Mouse (Mus musculus) lung, postnatal 14 days (tissue): ENCODE results near the gene Gm9913.

Source experiments
- DNase-seq: peaks from one replicate; pipeline ENCODE4 v3.0.0; 2021

Gm9913 gene

DNA sequence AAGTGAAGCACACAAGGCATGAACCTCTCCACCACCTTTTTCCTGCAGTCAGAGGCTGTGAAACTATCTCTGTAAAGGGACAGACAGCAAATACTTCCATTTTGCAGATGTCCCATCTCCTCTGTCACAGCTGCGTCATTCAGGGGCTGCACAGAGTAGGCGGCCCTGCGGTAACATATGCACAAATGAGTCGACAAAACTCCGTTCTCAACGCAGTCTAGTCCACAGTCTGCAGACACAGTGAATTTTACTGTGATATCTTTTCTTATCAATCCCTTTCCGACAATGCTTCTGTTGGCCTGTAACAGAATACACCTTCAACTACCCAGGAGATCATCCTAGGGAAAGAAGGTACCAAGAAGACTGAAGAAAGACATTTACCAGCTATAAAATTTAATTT is 6.7 kb upstream of the Gm9913 start:
- DNase-seq, result no peak

GRCm38 (mm10) chr2:125501526-125501925 is 3.4 kb upstream of the Gm9913 start:
- DNase-seq, result no peak

DNA sequence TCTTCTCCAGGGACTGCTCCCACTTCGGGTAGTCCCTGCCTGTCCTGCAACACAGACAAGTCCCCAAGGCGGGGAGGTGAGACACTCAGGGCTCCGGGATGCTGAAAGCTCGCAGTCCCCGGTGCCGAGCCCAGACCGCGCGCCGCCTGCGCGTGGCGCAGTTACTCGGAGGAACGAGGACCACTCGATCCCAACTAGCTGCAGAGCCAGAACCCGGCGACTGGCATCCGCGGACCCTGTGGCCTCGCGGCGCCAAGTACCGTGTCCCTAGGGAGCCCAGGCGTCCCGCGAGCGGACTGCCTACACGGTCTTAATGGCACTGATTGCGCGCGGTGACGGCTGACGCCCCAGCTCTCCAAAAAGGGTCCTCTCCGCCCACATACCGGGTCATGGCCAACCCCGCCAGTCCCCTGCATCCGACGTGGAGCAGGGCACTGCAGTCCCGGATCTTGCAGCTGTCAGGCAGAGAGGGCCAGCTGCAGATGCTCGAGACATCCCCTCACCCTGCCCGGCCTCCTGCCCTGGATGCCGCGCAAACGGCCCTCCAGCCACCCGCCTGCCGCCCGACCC is 942 bp downstream of the Gm9913 start:
- DNase-seq, result peak; percentile 66

DNA sequence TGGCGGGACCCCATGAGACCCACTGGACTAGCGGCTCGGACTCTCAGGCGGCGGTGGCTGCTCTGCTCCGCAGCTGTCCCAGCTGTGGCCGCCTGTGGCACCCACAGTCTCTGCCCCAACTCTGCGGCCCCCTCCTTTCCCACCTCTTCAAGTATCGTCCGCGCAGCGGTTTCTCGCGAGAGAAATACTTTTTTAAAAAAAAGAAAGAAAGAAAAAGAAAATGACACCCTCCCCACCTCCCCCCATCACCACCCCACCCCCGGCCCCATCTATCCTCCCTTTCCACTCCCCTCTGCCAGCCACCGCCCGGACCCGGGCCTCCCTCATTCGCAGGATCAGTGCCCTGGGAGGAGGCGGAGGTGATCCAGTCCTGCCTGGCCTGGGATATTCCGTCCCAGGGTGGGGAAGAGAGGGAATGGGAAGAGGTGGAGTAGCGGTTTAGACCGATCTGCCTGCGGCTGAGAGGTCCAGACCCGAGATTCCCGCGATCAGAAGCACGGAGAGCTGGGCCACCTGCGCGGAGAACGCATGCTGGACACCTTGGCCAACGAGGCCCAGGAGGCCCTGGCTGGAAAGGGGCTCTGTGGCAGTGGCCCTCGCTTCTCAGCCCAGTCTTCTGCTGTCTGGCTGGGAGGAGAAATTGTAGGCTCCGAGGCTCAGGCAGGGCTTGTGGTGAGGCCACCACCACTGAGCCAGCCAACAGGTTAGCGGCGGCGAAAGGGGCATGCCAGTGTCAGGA is 1.6 kb downstream of the Gm9913 start:
- DNase-seq, result peak; percentile 74

GRCm38 (mm10) chr2:125507893-125508292 is 3.0 kb downstream of the Gm9913 start, which contains the start of gene Fbn1:
Gene Fbn1 (minus strand): TSS chr2:125507993.
- no peak for DNase-seq

GRCm38 (mm10) chr2:125508381-125508780 is 3.5 kb downstream of the Gm9913 start:
- DNase-seq, result no peak

DNA sequence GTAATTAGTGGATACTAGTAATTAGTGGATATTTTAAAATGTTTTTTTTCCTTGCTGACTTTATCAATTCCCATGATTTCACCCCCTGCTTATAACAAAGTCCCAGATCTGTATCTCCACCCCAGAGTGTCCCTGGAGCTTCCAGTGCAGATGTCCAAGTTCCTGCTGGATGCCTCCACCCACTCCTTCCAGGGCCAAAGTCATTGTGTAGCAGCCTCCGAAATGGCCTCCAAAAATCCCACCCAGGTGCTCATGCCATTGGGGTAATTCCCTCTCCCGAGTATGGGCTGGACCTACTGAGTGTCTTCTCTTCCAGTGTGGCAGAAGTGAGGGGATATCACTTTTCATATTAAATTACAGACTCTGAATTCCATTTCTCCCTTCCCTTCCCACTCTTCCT is 5.9 kb downstream of the Gm9913 start:
- no peak for DNase-seq

GRCm38 (mm10) chr2:125511898-125512297 is 7.0 kb downstream of the Gm9913 start:
- DNase-seq, result no peak

- no peak for DNase-seq
These were observed 7.7 kb downstream of the Gm9913 start for GRCm38 (mm10) chr2:125512544-125512943.

- no peak for DNase-seq
These were observed 9.5 kb downstream of the Gm9913 start for GRCm38 (mm10) chr2:125514391-125514790.

GRCm38 (mm10) chr2:125515291-125516057 is 10.6 kb downstream of the Gm9913 start:
- DNase-seq, result no peak

- DNase-seq, result peak; percentile 57
These were observed 11.7 kb downstream of the Gm9913 start for GRCm38 (mm10) chr2:125516594-125516993.

DNA sequence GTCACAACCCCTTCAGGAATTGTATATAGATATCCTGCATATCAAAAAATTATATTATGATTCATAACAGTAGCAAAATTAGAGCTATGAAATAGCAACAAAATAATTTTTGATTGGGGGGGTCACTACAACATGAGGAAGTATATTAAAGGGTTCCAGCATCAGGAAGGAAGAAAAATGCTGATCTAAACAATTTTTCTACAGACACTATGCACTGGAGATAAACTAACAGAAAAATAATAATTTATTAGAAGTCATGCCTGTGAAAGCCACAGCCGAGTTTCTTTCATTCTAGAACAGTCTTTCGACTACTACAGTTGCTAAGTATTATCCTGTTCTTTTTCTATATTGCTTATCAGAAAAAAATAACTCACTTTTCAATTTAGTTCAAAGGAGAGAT is 20.6 kb downstream of the Gm9913 start:
- DNase-seq, result no peak

DNA sequence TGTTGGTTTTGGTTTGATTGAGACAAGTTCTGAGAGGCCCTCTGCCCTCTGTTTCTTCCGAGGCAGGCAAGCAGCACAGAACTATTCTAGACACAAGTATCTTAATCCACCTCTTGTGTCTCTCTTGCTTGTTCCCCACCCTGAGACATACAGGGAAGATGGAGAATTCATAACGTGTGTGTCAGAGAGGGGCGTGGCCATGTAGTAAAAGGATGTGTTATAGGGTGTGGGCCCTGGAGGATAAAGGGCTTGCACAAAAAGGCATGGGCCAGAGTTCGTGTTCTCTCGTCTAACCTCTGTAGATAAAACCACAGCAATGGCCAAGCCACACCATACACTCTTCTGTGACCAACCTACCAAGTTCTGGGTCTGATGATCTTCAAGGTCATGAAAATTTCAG is 21.7 kb downstream of the Gm9913 start:
- no peak for DNase-seq

GRCm38 (mm10) chr2:125530665-125531064 is 25.8 kb downstream of the Gm9913 start:
- peak; percentile 28 for DNase-seq

DNA sequence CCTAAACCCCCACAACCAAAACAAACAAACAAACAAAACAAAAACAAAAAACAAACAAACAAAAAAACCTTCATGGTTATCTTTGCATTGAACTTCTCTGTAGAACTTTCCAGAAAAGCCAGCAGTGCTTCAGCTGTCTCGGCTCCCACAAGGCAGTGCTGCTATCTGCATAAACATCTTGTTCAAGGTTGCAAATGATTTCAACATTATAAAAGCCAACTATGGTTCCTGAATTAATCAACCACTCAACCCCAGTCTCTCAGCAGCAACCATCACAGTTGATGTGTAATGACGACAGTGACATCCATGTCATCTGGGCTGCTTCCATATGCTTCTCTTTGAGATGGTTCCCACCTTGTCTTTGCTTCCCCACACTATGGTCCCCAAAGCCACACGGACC is 34.8 kb downstream of the Gm9913 start:
- DNase-seq, result no peak

GRCm38 (mm10) chr2:125540579-125540978 is 35.7 kb downstream of the Gm9913 start:
- DNase-seq, result no peak

DNA sequence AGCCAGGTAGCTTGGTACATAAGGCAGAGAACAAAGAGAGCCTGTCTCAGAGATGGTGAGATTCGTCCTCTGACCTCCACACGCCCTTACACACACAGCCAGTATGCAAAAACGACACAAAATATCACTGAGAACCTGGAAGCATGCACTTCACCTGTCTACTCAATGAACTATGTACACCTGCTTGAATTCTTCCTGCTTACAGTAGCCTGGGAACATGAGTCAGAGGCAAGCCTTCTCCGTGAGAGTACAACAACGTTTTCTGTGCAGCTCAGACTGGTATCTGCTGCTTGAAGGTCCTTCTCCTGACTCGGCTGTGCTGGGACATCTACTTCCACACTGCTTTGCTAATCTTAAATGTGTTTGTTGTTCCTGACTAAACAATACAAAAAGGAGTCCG is 36.6 kb downstream of the Gm9913 start:
- no peak for DNase-seq

GRCm38 (mm10) chr2:125543646-125544045 is 38.8 kb downstream of the Gm9913 start:
- DNase-seq, result no peak

DNA sequence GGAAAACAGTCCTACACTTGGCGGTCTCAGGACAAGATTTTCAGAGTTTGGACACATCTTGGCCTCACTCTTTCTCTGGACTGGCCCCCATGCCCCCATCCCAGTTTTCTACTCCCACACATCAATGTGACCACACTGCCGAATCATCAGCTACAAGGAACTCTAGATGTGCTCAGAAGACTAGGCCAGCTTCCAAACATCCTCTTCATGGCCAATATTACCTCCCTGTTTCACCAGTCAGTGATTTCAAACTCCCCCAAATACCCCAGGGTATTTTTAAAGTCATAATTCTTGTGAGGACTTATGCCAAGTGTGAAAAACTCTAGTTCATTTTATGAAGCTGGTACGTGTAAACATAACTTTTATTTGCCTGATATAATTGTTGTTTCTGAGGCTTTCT is 40.1 kb downstream of the Gm9913 start:
- DNase-seq, result no peak

DNA sequence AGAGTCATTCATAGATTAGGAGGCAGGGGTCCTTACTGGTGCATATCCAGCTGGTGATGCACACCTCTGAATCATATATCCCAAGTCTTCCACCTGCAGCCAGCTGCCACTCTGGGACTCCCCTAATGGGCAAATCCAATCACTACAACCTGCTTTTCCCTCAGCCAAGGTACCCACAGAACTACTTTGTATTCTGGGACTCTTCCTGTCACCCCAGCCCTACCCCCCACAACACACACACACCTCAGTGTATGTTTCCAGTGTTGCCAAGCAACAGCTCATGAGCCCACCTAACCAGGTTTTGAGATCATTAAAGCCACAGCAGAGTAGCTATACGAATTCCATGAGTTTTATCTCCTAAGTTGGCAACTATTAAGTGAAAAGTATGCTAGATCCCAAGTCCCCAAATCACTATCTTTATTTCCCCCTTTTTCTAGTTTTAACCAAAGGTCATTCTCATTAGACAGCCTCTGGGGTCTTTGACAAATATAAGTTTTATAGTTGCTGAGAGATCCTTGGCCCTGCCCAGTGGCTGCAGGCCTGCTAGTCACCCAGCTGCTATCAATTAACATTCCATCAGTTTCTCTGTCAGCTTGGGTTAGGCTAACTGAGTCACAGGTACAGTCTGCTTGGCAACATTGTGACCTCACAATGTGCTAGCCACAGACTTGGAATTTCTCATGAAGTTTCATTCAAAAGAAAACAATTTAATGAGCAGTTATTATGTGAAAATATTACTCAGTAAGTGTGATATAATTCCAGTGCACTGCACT is 44.1 kb downstream of the Gm9913 start:
- no peak for DNase-seq

DNA sequence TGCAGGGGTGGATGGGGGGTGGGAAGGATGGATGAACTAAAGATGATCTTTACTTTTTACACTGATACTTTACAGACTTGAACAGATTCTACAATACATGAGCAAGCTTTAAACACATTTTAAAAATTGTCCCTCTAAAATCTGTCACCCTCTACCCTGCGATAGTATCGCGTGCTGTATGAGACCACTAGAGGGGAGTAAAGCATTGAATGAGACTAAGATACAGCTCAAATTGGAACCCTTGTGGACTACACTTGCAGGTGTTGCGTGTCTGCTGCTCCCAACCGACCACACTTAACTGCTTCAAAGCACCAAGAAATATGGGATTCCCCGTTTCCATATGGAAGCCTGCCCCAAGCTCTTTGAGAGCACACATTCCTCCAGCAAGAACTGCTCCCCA is 50.9 kb downstream of the Gm9913 start:
- DNase-seq, result no peak
